Mouse (Mus musculus) brain, embryonic 14.5 days (tissue): ENCODE data around the gene Lrfn3.

Source experiments
- CTCF ChIP-seq: fragments of 200-500 bp; IDR thresholded peaks from 2 replicates; pipeline ENCODE4 v1.5.1; 2012; ENCODE audit warnings: inconsistent platforms, mild to moderate bottlenecking, moderate library complexity, borderline replicate concordance; ENCODE audit not compliant: insufficient read depth, insufficient read length; ENCODE audit errors: extremely low read depth
- POLR2A ChIP-seq: fragments of 200-500 bp; IDR thresholded peaks from 2 replicates; pipeline ENCODE4 v1.6.1; 2012; ENCODE audit warnings: mild to moderate bottlenecking, inconsistent platforms, borderline replicate concordance; ENCODE audit not compliant: poor library complexity, insufficient read depth, insufficient read length, severe bottlenecking; ENCODE audit errors: extremely low read depth

- no peak for TF ChIP-seq POLR2A
- TF ChIP-seq CTCF = no peak
Measured at GRCm38 (mm10) chr7:30328379-30328778, 34.2 kb downstream of the Lrfn3 start.
